Mouse (Mus musculus) spleen, adult 18-20 months (tissue): ENCODE measurements around the gene Rps27rt.
A peak's percentile ranks its signal among the peaks of the same experiment; 100 is the strongest.
"Not testable (repeated sequence)": the region's sequence is repeated elsewhere in the genome, so short reads cannot be mapped to it uniquely, and the experiment has no call there.

Experiments
- DNase-seq, 2 experiments: peaks; one replicate each; pipeline ENCODE4 v3.0.0; 2022; ENCODE audit warnings: mixed read lengths in 2 of 2

The Rps27rt gene

DNA sequence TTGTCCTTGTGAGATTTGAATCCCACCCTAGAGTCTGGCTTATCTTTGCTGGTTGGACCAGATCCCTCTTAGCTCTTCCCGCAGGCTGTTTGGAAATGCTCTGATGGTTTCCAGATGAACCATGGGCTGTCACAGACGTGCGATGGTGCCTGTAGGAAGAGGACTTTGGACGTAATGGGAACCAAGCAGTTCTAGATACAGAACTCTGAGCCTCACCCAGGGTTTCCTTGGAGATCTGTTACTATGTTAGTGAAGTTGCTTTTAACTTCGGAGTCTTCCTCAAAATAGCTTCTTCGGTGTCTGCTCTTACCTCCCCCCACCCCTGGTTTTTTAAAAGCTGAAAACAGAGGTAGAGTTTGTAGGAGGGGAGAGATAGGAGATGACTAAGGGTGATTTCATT is 2.6 kb downstream of the Rps27rt start:
- DNase-seq, result no peak

DNA sequence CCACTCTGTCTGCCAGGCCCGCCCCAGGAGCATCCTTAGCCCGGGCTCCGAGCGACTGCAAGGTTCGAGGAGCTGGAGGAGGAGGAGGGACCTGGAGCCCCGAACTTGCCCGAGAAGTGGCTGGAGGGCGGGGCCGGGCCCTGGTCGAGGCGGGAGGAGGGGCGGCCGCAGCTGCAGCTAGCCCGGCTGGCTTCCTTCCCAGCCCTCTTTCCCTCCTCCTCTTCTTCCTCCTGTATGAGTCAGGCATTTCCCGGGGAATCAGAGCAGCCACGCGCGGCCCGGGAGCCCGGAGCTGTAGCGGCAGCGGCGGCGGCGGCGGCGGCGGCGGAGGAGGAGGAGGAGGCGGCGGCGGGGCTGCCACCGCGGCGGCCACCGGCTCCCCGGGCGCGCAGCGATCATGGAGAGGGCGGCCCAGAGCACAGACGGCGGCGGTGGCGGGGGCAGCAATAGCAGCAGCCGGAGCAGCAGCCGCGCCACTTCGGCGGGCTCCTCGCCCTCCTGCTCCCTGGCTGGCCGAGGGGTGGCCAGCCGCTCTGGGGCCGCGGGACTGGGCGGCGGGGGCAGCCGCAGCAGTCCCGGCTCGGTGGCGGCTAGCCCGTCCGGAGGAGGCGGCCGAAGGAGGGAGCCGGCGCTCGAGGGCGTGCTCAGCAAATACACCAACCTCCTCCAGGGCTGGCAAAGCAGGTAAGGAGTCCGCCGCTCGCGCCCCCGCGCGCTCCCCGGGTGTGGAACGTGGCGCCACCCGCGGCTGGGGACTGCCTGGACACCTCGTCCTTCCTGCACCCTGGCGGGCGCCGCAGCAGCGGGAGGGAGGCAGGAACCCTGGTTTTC is 4.0 kb downstream of the Rps27rt start, which contains the start of gene Osbpl10:
TSS of gene Osbpl10 (plus strand) at position 289 of the 831 bp plus-strand sequence.
- peak; percentile 11 to 34 for DNase-seq

GRCm38 (mm10) chr9:114977461-114978280 is 4.9 kb downstream of the Rps27rt start:
- DNase-seq, result no peak

GRCm38 (mm10) chr9:114966286-114966685 is 16.3 kb downstream of the Rps27rt start:
- not testable (repeated sequence) for DNase-seq

DNA sequence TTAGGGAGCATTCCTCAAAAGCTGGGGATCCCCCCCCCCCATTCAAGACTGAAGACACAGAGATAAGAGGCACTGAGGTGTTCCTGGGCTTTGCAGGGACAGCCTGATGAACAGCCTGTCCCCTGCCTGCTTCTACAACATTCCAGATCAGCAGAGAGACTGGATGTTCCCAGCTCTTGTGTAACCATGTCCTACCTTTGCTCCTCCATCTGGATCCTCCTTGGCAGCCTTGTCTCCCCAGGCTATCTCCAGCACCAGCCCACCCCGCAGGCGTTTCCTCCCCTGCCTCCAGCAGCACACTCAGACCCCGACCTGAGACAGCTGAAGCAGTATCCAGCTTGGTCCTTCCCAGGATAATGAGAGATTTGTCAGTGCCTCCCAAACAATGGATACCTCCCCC is 18.4 kb downstream of the Rps27rt start:
- no peak for DNase-seq

DNA sequence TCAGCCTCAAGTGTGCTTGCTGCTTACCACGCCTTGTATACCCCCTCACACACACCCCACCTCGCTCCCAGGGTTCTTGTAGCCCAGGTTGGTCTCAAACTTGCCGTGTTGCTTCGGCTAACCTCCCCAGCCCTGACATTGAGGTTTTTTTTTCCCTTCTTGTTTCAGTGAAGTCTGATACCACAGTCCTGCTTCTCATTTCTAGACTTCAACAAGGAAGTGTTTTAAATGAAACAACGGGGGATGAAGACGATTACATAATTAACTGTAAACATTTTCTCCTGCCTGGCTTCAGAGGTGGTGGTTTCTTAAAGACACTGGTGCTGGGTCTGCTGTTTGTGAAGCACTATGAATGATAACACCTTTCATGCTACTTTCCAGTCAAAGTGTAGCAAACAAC is 21.7 kb downstream of the Rps27rt start:
- DNase-seq, result no peak

DNA sequence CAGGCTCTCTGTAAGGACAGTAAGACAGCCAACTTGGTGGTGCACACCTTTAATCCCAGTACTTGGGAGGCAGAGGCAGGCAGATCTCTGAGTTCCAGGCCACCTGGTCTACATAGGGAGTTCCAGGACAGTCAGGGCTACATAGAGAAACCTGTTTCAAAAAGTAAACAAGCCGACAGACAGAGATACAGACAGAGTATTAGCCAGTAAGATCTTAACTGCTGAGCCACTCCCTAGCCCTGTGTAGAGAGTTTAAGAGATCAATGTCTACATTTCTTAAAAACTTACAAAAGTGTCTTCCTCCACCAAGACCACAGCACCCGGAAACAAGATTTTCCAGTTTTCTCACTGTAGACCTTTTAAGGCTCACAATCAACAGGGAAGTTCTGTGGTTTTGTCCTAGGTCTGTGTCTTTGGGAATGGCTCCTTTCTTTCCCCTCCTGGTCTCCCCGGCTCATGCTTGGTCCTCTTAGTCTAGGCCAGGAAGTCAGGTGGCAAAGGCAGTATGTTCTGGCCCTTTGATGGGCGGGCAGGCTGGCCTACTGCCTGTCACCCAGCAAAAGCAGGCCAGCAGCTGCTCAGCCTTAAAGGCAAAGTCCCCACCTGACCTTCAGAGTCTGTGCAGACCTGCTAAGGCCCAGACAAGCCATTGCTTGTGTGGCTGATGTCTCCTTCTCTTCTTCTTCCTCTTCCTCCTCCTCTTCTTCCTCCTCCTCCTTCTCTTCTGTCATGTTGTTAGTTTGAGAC is 22.3 kb downstream of the Rps27rt start:
- DNase-seq, result no peak

DNA sequence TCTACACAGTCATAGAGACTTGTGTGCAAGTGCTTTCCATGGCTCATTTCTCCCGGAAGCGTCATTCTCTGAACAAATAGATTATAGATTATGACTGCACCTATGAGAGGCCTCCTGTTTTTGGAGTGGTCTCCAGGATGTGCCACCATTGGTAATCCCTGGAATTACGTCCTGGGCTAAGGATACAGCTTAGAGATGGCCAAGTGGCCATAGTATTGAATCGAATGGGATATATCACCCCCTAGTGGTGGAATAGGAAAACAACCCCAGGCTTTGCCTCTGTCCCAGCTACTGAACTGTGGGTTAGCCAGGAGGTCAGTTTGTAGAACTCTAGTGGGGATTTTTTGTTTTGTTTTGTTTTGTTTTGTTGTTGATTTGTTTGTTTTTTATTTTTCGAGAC is 25.6 kb downstream of the Rps27rt start:
- peak in 1 of 2 experiments; percentile 19 for DNase-seq

DNA sequence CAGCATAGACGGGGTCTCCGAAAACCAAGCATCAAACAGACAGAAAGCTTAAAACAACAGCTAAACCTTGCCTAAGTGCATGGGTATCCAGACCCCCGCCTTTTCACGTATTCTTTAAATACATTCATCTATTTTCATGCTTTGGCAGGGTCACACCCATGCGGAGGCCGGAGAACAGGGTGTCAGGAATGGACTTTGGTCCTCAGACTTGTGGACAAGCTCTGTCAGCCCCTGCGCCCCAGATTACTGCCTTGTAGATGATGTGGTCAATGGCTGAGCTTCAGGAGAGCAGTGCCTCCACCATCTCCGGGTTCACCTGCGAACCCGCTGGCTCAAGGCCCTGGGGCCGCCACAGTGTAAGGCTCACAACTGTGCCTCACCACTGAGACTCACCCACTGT is 27.2 kb downstream of the Rps27rt start:
- no peak for DNase-seq

GRCm38 (mm10) chr9:114952866-114953265 is 29.7 kb downstream of the Rps27rt start:
- no peak for DNase-seq

- DNase-seq, result no peak
Observed at GRCm38 (mm10) chr9:114948395-114948794, 34.1 kb downstream of the Rps27rt start.

GRCm38 (mm10) chr9:114945576-114945975 is 37.0 kb downstream of the Rps27rt start:
- no peak for DNase-seq

DNA sequence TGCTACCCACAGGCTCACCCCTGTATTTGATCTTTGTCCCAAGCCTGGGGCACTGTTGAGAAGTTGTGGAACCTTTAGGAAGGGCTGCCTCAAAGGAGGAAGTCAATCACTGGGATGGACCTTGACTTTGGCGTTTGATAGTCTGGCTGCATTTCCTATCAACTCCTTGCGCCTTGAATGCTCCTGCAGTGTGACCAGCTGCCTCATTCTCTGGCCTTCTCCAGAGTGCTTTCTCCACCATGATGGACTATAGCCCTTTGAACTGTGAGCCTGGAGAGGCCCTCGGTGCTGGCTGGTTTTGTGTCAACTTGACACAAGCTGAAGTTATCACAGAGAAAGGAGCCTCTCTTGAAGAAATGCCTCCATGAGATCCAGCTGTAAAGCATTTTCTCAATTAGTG is 37.9 kb downstream of the Rps27rt start:
- DNase-seq, result no peak

- no peak for DNase-seq
Observed at GRCm38 (mm10) chr9:114936687-114937086, 45.9 kb downstream of the Rps27rt start.

- no peak for DNase-seq
Observed at GRCm38 (mm10) chr9:114935321-114935720, 47.2 kb downstream of the Rps27rt start.

- DNase-seq, result peak in 1 of 2 experiments; percentile 16
Observed at GRCm38 (mm10) chr9:114934231-114934630, 48.3 kb downstream of the Rps27rt start.

- peak; percentile 95 to 97 for DNase-seq
Observed at GRCm38 (mm10) chr9:114933723-114934171, 48.8 kb downstream of the Rps27rt start, which contains the start of gene Gpd1l. Gpd1l (minus strand) TSS chr9:114933987.

DNA sequence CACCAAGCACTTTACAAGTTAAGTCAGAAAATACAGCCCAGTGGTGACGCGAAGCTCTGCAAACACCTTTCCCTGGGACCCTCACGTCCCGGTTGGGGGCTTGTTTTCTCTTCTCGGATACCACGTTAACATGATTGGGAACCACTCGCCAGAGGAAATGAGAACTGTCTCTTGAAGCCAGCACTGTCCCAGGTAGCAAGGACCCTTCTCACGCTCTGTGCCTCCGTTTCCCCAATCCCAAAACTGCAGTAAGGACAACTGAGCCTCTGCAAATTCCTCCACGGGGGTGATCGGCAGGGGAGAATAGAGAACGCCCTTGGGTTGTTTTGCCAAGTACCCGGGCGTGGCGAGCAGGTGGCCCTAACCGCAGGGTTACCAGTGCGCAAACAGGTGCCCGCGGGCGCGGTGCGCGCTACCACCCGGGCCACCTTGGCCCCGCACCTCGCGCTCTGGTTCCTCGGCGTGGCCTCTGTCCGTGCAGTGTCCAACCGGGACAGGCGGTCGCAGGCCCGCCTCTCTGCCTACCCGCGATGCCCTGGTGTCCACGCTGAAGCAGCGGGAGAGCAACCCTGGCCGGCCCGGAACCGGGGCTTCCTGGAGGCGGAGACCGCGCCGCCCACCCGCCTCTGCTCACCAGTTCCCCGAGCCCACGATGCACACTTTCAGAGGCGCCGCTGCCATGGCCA is 49.4 kb downstream of the Rps27rt start:
- no peak for DNase-seq

DNA sequence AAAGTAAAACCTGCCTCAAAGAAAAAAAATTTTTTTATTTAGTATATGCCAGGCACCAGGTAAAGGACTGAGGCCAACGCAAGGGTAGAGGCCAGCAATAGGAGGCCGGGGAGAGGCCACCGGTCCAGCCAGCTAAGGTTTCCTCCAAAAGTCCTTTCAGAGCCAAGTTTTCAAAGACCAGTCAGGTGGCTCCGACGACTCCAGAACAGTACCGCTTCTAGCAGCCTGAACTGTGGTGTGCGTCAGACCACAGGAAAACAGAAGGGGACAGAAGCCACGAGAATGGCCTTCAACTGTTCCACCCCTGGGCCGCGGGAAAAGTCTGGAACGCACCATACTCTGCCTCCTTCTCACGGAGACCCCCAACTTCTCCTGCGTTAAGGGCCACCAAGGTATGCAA is 49.9 kb downstream of the Rps27rt start:
- no peak for DNase-seq
